Mouse (Mus musculus) heart, embryonic 15.5 days (tissue): ENCODE data around the gene Eapp. TPM values are rescaled to one million over a fixed set of nuclear protein-coding genes. Genes with fewer than 3 reads are reported as not detected.
"Not testable (repeated sequence)": the region's sequence is repeated elsewhere in the genome, so short reads cannot be mapped to it uniquely, and the experiment has no call there.

Source experiments
- ATAC-seq: fragments of 200-750 bp; cut with Nextera tagmentation; replicated peaks from 2 replicates; pipeline ENCODE4 v1.8.0; 2017; ENCODE audit warnings: low read depth, moderate TSS enrichment; ENCODE audit not compliant: insufficient number of reproducible peaks, insufficient read depth, low FRiP score
- H3K27ac ChIP-seq: fragments of 300-500 bp; sonication (generic); 2 replicates; pipeline ENCODE4 v1.5.1; 2015; ENCODE audit warnings: mild to moderate bottlenecking, inconsistent platforms
- H3K27me3 ChIP-seq: fragments of 300-500 bp; sonication (generic); 2 replicates; pipeline ENCODE4 v1.6.1; 2015; ENCODE audit warnings: inconsistent platforms
- H3K36me3 ChIP-seq: fragments of 300-500 bp; sonication (generic); 2 replicates; pipeline ENCODE4 v1.6.1; 2015; ENCODE audit warnings: mild to moderate bottlenecking, inconsistent platforms
- H3K4me1 ChIP-seq: fragments of 300-500 bp; sonication (generic); replicated peaks from 2 replicates; pipeline ENCODE4 v1.6.1; 2015; ENCODE audit warnings: inconsistent platforms
- H3K4me2 ChIP-seq: fragments of 300-500 bp; sonication (generic); 2 replicates; pipeline ENCODE4 v1.6.1; 2015; ENCODE audit warnings: inconsistent platforms, mild to moderate bottlenecking, moderate library complexity
- H3K4me3 ChIP-seq: fragments of 300-500 bp; sonication (generic); 2 replicates; pipeline ENCODE4 v1.5.1; 2015; ENCODE audit warnings: mild to moderate bottlenecking, inconsistent platforms
- H3K9ac ChIP-seq: fragments of 300-500 bp; sonication (generic); 2 replicates; pipeline ENCODE4 v1.6.1; 2015; ENCODE audit warnings: mild to moderate bottlenecking, inconsistent platforms
- H3K9me3 ChIP-seq: fragments of 300-500 bp; sonication (generic); replicated peaks from 2 replicates; pipeline ENCODE4 v1.6.1; 2016; ENCODE audit warnings: inconsistent platforms
- WGBS: fragments of 180-500 bp; shearing (Covaris S2); methylation state at CpG from one replicate; pipeline ENCODE4 v1.1.7; 2015; ENCODE audit warnings: mixed read lengths; 5-methylcytosine and 5-hydroxymethylcytosine counted together
- polyA plus RNA-seq: library from polyadenylated mRNA; unstranded; fragments of >200 nt; fragmentation: Nextera tagmentation; extraction: Ambion mirVana; gene quantifications from 2 replicates; pipeline ENCODE4 v1.2.1, GENCODE M21; 2015

The Eapp gene
- polyA plus RNA-seq, 1 experiment from 2014 or later = 50.6 TPM

DNA sequence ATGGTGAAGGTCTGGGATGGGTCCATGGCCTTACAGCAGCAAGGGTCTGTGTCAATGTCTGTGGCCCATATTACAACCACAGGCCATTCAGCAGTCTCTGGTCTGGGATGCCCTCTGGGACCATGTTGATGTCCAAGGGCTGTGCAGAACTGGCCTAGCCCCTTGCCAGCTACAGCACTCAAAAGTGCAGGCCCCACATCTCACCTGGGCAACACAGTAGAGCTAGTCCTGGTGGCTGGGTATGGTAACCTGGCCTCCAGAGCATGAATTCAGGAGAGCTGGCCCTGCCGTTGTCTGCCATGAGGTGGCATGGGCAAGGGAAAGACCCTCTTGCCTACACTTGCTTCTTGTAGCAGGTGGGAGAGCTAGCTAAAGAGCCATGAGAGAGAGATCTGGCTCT, 27.6 kb downstream of the Eapp start:
- no peak overlapping the region for H3K4me2 ChIP-seq
- peaks cover 21% of the 10 kb centered on the region for H3K36me3 ChIP-seq
- H3K27ac ChIP-seq = no peak overlapping the region
- no peaks in the 10 kb centered on the region for H3K4me1 ChIP-seq
- ATAC-seq = no peak
- H3K9me3 ChIP-seq = no peaks in the 10 kb centered on the region
- no peak overlapping the region for H3K4me3 ChIP-seq
- H3K9ac ChIP-seq = no peak overlapping the region
- WGBS = 86% methylated on average over 1 of the region's 1 CpGs
- H3K27me3 ChIP-seq = no peaks in the 10 kb centered on the region

DNA sequence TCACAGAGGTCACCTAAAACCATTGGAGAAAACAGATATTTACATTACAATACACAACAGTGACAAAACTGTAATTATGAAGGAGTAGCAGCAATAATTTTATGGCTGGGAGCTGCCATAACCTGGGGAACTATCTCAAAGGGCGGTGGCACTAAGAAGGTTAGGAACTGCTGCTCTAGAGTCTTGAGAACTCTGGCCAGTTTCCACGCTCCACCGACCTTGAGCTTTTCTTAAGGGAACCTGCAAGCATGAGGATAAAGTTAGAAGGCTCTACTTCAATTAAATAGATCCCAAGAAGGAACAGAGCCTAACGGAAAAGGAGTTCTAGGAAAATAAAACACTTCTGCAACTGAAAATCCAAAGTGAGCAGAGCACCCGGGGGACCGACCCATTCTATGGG, 30.2 kb downstream of the Eapp start:
- no peaks in the 10 kb centered on the region for H3K27me3 ChIP-seq
- H3K4me3 ChIP-seq = no peak overlapping the region
- ATAC-seq = no peak
- H3K36me3 ChIP-seq = peaks cover 2% of the 10 kb centered on the region
- 66% methylated on average over 6 of the region's 6 CpGs for WGBS
- H3K27ac ChIP-seq = no peak overlapping the region
- H3K9ac ChIP-seq = no peak overlapping the region
- H3K4me1 ChIP-seq = no peaks in the 10 kb centered on the region
- no peaks in the 10 kb centered on the region for H3K9me3 ChIP-seq
- H3K4me2 ChIP-seq = no peak overlapping the region

DNA sequence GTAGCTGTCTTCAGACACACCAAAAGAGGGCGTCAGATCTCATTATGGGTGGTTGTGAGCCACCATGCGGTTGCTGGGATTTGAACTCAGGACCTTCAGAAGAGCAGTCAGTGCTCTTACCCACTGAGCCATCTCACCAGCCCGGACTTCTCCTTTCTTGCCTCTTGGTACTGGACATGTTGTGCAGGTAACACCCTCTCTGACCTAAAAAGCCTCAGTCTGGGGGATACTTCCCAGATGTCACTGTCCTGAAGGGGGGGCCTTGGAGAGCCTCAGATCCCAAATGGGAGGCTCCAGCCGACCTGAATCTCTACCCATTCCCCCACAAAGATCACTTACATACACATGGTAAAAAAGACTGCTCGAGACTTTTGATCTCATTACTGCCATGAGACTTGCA, 34.2 kb downstream of the Eapp start:
- not testable (repeated sequence) for H3K4me3 ChIP-seq, H3K4me1 ChIP-seq, H3K4me2 ChIP-seq, H3K27ac ChIP-seq, ATAC-seq, H3K27me3 ChIP-seq, H3K9ac ChIP-seq, H3K9me3 ChIP-seq, H3K36me3 ChIP-seq
- WGBS = 77% methylated on average over 5 of the region's 5 CpGs

DNA sequence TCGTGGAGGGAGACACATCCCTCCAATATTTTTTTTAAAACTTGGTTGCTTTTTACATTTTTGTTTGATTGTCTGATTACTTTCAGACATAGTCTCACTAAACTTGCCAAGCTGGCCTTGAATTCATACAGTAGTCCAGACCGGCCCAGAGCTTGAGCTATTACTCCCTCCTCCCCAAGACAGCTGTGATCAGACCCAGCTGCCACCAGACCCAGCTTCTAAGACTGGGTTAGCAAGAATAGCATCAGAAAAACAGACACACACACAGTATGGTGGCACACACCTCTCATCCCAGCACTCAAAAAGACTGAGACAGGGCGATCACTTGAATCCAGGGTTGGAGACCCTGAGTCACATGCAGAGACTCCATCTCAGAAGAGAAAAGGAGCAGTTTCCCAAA, 35.8 kb downstream of the Eapp start:
- H3K4me2 ChIP-seq = no peak overlapping the region
- no peaks in the 10 kb centered on the region for H3K9me3 ChIP-seq
- H3K9ac ChIP-seq = no peak overlapping the region
- no peak overlapping the region for H3K4me3 ChIP-seq
- H3K4me1 ChIP-seq = peaks cover 10% of the 10 kb centered on the region
- no peaks in the 10 kb centered on the region for H3K36me3 ChIP-seq
- ATAC-seq = no peak
- H3K27me3 ChIP-seq = no peaks in the 10 kb centered on the region
- H3K27ac ChIP-seq = no peak overlapping the region
- WGBS = 77% methylated on average over 3 of the region's 3 CpGs

DNA sequence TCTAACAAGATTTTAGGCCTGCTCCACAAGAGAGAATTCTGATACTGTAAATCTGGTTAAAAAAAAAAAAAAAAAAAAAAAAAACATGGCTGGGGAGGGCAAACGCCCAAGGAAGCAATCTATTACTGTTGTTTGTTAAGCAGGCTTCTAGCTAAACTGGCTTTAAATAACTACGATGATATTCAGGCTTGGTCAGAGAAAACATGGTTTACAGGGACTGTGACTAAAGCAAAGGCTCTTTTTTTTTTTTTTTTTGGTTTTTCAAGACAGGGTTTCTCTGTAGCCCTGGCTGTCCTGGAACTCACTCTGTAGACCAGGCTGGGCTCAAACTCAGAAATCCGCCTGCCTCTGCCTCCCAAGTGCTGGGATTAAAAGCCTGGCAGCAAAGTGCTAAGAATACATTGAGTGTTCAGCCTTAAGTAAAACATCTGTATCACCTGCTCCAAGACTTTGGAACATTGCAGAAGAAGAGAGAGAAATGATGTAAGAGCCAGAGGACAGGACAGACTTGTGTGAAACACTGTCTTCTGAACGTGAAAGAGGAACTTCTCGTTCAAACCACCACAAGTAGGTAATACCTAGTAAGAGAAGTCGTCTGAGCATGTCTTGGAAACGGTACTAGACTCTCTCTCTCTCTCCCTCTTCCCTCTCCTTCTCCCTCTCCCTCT, 37.1 kb downstream of the Eapp start:
- peaks cover 23% of the 10 kb centered on the region for H3K4me1 ChIP-seq
- no peaks in the 10 kb centered on the region for H3K27me3 ChIP-seq

DNA sequence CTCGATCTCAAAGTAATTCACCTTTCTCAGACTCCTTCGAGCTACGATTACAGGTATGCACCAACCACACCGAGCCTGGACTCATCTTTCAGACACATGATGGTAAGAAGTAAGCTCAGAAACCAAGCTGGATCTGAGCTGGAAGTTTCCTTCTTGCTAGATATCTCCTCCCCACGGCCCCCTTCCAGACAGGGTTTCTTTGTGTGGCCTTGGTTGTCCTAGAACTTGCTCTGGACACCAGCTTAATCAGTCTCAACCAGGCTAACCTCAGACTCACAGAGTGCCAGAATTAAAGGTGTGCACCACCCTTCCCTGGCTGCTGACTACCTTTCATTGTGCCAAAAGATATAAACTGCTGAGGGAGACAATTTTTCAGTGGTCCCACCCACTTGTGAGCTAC, 37.7 kb downstream of the Eapp start:
- H3K36me3 ChIP-seq = no peaks in the 10 kb centered on the region
- no peak for ATAC-seq
- no peak overlapping the region for H3K27ac ChIP-seq
- peaks cover 27% of the 10 kb centered on the region for H3K4me1 ChIP-seq
- H3K27me3 ChIP-seq = no peaks in the 10 kb centered on the region
- no peak overlapping the region for H3K4me3 ChIP-seq
- WGBS = 89% methylated on average over 5 of the region's 5 CpGs
- H3K9ac ChIP-seq = no peak overlapping the region
- no peaks in the 10 kb centered on the region for H3K9me3 ChIP-seq
- H3K4me2 ChIP-seq = no peak overlapping the region

More for the DNA sequence above, 37.1 kb downstream of the Eapp start:
- Histone ChIP-seq H3K27ac (no peak overlapping the region), H3K36me3 (no peaks in the 10 kb centered on the region), H3K9ac (no peak overlapping the region), H3K4me3 (no peak overlapping the region), H3K9me3 (no peaks in the 10 kb centered on the region), H3K4me2 (no peak overlapping the region)
- 71% methylated on average over 7 of the region's 7 CpGs for WGBS
- no peak for ATAC-seq

DNA sequence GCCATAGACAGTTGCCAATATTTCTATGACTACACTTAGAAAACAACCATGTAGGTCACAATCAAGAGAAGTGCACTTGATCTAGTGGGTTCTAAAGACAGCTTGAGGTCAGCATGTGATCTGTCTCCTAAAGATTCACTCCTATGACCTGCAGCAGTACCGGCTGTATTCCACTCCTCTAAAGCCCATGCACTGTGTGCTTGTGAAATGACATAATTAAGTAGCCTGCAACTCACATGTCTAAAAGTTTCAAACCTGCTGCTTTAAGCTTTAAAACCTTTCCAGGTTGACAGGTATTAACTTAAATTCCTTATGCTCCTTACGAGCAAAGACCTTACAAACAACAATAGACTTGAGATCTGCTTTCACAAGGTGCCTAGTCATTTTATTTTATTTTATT, 38.5 kb downstream of the Eapp start:
- H3K9me3 ChIP-seq = no peaks in the 10 kb centered on the region
- peak overlapping the region; percentile 83 for H3K4me2 ChIP-seq

DNA sequence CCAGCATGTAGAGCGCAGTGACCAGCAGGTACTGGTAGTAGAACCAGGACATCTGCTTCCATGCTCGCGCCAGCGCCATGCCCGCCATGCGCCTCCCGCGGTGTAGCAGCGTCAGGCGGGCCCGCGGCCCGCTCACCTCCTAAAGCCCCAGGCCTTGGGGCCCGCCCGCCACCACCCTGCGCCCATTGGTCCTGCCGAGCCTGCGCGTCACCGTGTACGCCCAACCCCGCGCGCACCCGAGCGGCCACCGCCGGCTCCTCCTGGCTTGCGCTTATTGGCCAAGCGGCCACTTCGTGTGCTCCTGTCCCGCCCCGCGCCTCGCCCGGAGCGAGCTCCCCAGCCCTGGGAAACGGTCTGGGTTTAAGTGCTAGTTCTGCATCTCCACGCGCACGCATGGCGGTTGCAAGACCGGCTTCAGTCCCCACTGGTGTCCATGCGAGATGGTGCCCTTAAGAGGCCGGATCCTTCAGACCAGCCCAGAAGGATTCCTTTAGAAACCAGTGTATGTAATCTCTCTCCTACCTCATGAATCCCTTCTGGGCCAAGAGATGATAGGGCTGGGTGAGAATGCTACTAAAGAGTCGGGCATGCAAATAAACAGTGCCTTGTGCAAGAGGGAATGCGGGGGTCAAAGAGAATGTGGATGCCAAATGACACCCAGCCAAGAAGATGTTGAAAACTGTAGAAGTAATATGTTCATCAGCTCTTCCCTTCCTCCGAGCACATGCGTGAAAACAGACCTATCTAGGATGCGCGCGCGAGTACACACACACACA, 39.1 kb downstream of the Eapp start, which contains the start of gene Sptssa:
Sptssa (minus strand) TSS at position 178 of the 776 bp plus-strand sequence.
- Histone ChIP-seq H3K27me3 (no peaks in the 10 kb centered on the region), H3K4me3 (peak within 1 kb of the TSS; percentile 77), H3K9me3 (no peaks in the 10 kb centered on the region), H3K4me2 (peak within 1 kb of the TSS; percentile 83), H3K27ac (peak within 1 kb of the TSS; percentile 91), H3K36me3 (no peaks in the 10 kb centered on the region), H3K9ac (peak within 1 kb of the TSS; percentile 76), H3K4me1 (peaks cover 38% of the 10 kb centered on the region)
- WGBS = 6% methylated on average over 51 of the region's 53 CpGs
- peak; percentile 100 for ATAC-seq

More for the DNA sequence above, 38.5 kb downstream of the Eapp start:
- Histone ChIP-seq H3K27ac (no peak overlapping the region), H3K27me3 (no peaks in the 10 kb centered on the region), H3K4me3 (peak overlapping the region; percentile 77), H3K9ac (no peak overlapping the region), H3K4me1 (peaks cover 33% of the 10 kb centered on the region), H3K36me3 (no peaks in the 10 kb centered on the region)
- ATAC-seq = no peak
- 56% methylated on average over 2 of the region's 2 CpGs for WGBS

DNA sequence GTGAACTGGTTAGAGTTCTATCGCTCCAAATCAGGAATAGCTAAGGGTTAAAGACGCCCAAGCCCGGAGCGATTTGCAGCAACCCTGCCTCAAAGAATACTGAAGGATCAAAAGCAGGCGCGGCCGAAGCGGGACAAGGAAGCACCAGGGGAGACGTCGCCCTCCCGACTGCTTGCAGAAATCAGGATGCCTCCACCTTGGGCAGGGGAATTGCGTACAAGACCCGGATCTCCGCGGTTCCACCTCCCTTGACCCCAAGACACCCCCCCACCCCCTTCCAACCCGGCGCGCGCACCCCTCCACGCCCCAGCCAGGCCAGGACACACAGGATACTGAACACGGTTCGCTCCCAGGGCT, 39.7 kb downstream of the Eapp start:
- H3K4me1 ChIP-seq = peaks cover 38% of the 10 kb centered on the region
- no peak; the same call in 1 of the 2 replicates for ATAC-seq
- H3K4me2 ChIP-seq = peak overlapping the region; percentile 83
- no peaks in the 10 kb centered on the region for H3K27me3 ChIP-seq
- H3K36me3 ChIP-seq = no peaks in the 10 kb centered on the region
- peak overlapping the region; percentile 91 for H3K27ac ChIP-seq
- no peaks in the 10 kb centered on the region for H3K9me3 ChIP-seq
- peak overlapping the region; percentile 77 for H3K4me3 ChIP-seq
- peak overlapping the region; percentile 76 for H3K9ac ChIP-seq
- under 1% methylated on average over 22 of the region's 22 CpGs for WGBS

DNA sequence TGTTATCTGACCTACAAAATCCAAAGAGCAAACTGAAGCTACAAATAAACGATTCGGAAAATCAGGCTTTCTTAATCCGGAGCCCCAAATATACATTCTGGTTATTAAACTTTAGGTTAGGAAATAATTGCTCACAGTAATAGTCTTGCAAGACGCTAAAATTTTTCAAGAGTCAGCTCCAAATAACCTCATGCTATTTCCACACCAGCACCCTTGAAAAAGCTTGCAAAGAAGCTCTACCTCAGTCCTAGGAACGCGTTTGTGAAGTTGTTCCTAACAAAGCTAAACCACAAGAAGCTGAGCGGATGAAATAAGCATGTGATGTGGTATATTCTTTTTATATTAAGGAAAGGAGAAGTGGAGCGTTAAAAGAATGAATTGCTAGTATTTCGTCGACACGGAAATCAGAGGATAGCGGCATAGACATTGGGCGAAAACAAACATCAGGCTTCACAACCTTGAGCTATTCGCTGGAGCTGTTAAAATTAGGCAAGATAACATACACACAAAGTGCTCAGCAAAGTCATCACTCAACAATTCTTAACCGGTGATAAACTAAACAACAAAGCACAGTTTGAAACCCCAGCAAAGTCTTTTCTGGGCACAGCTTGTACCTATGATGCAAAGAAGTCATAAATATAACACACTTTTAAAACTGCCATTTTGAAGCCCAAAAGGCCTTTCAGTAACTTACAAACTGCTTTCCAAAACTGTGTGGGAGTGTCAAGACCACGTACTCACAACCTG, 40.2 kb downstream of the Eapp start:
- Histone ChIP-seq H3K36me3 (no peaks in the 10 kb centered on the region; the same call in 1 of the 2 replicates), H3K27ac (peak overlapping the region; percentile 91), H3K4me2 (peak overlapping the region; percentile 83), H3K9ac (peak overlapping the region; percentile 76), H3K9me3 (no peaks in the 10 kb centered on the region), H3K4me3 (peak overlapping the region; percentile 77), H3K4me1 (peaks cover 38% of the 10 kb centered on the region), H3K27me3 (no peaks in the 10 kb centered on the region)
- ATAC-seq = no peak
- 18% methylated on average over 16 of the region's 16 CpGs for WGBS

DNA sequence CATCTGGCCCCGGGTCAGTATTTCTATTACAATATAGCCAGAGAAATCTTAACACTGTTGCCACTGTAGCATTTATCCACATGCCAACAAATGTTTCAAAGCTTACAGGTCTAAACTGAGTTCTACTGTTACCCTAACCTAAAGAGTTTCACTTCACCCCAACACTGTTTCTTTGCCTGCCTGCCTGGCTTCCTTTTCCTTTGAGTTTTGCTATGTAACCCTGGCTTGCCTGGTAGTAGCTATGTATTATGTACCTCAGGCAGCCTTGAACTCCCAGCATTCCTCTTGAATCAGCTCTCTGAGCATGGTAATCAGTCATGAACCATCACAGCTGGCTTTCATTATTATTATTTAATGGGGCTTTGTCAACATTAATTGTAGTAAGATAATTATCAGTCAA, 41.0 kb downstream of the Eapp start:
- Histone ChIP-seq H3K36me3 (peaks cover 2% of the 10 kb centered on the region; the same call in 1 of the 2 replicates), H3K27me3 (no peaks in the 10 kb centered on the region), H3K4me2 (peak overlapping the region; percentile 83), H3K27ac (0 out of 2 replicates have a peak overlapping the region, but pooled peaks have one; percentile 20), H3K4me1 (peaks cover 38% of the 10 kb centered on the region), H3K9ac (peak overlapping the region; percentile 43; the same call in 1 of the 2 replicates), H3K4me3 (peak overlapping the region; percentile 24), H3K9me3 (no peaks in the 10 kb centered on the region)
- 71% methylated on average over 1 of the region's 1 CpGs for WGBS
- no peak for ATAC-seq
